In genomic region chr15:3618311-3618710, GRCm38 (mm10) we compare ENCODE assay signal across 18 mouse cellular contexts. TPM values are rescaled to one million over a fixed set of nuclear protein-coding genes. Genes with fewer than 3 reads are reported as not detected.
A peak's percentile ranks its signal among the peaks of the same experiment; 100 is the strongest.
DNase-seq lines count a peak whose midpoint lies in the region; ATAC-seq lines count a peak whose summit lies in the region.
"Had no signal": no experiment of that assay in that cellular context is flagged by ENCODE, and none has a peak within 500 bp of the region (broad histone marks: within the 10 kb centered on the region; RNA-seq: fewer than 3 reads in every experiment).

No protein-coding gene starts in this region.

- no peaks in the 10 kb centered on the region for H3K36me3 ChIP-seq in kidney, embryonic 16.5 days (ENCODE audit: insufficient read depth, low read length)
- H3K36me3 ChIP-seq: embryonic facial prominence, embryonic 10.5 days; G1E; heart, embryonic 15.5 days; hindbrain, embryonic 13.5 days had no signal

- no peak overlapping the region for H3K27ac ChIP-seq in kidney, embryonic 16.5 days (ENCODE audit: low read length)
- H3K27ac ChIP-seq in brown adipose tissue, adult 24 weeks (replicated peaks; ENCODE audit: low read depth, low read length), result 0 out of 2 replicates have a peak overlapping the region, but pooled peaks have one; percentile 21
- H3K27ac ChIP-seq: embryonic facial prominence, embryonic 10.5 days; forebrain, embryonic 13.5 days; heart, adult 2 months; heart, embryonic 15.5 days; hindbrain, embryonic 13.5 days had no signal

- H3K9ac ChIP-seq in kidney, embryonic 16.5 days (replicated peaks; ENCODE audit: low read length), result no peak overlapping the region
- H3K9ac ChIP-seq: forebrain, embryonic 13.5 days; forebrain, postnatal 0 days; heart, embryonic 15.5 days; hindbrain, embryonic 13.5 days had no signal

- no peaks in the 10 kb centered on the region for H3K9me3 ChIP-seq in kidney, embryonic 16.5 days (ENCODE audit: low read length)
- H3K9me3 ChIP-seq: embryonic facial prominence, embryonic 10.5 days; forebrain, embryonic 13.5 days; G1E; heart, embryonic 15.5 days; hindbrain, embryonic 13.5 days had no signal

- 96% methylated on average over 3 of the region's 3 CpGs for WGBS in kidney, embryonic 16.5 days

- no peak overlapping the region for H3K4me3 ChIP-seq in kidney, embryonic 16.5 days (ENCODE audit: low read length)
- no peak overlapping the region for H3K4me3 ChIP-seq in brown adipose tissue, adult 24 weeks (ENCODE audit: insufficient read depth, low read depth, low read length)
- H3K4me3 ChIP-seq: embryonic facial prominence, embryonic 10.5 days; forebrain, embryonic 13.5 days; heart, adult 2 months; heart, embryonic 15.5 days; hindbrain, embryonic 13.5 days had no signal

- no peak overlapping the region for H3K4me2 ChIP-seq in kidney, embryonic 16.5 days (replicated peaks; ENCODE audit: low read depth, low read length)
- H3K4me2 ChIP-seq: forebrain, embryonic 13.5 days; heart, embryonic 11.5 days; heart, embryonic 15.5 days; hindbrain, embryonic 13.5 days had no signal

- DNase-seq in kidney, adult 11 months, result peak; percentile 3
- no peak for DNase-seq in kidney, postnatal 25 days
- peak; percentile 12 to 25 for DNase-seq in kidney, postnatal 36 days
- DNase-seq: cerebellum, adult 2 months; cerebellum, postnatal 10 days; forebrain, postnatal 0 days; gastrocnemius, postnatal 14 days; heart, adult 2 months; heart, postnatal 14 days had no signal

- no peaks in the 10 kb centered on the region for H3K4me1 ChIP-seq in kidney, embryonic 16.5 days (ENCODE audit: insufficient read depth, low read length)
- no peaks in the 10 kb centered on the region for H3K4me1 ChIP-seq in brown adipose tissue, adult 24 weeks (ENCODE audit: control insufficient read depth, insufficient read depth, insufficient read length, low read length)
- H3K4me1 ChIP-seq: embryonic facial prominence, embryonic 10.5 days; forebrain, embryonic 13.5 days; heart, embryonic 15.5 days; hindbrain, embryonic 13.5 days had no signal

- ATAC-seq in kidney, embryonic 16.5 days (ENCODE audit: low FRiP score, low TSS enrichment), result no peak
- ATAC-seq in inflammation-experienced regulatory T-cells, adult 6 months, result no peak
- ATAC-seq: forebrain, embryonic 13.5 days; forebrain, postnatal 0 days had no signal

- H3K27me3 ChIP-seq in kidney, embryonic 16.5 days (ENCODE audit: insufficient read depth, low read length), result no peaks in the 10 kb centered on the region
- H3K27me3 ChIP-seq: forebrain, embryonic 13.5 days; heart, embryonic 15.5 days; hindbrain, embryonic 13.5 days had no signal

RNA-seq across cellular contexts. Expression of gene Ghr, which starts 35.0 kb away (rescaled TPM):
- polyA plus RNA-seq in kidney, embryonic 16.5 days (2015; fragmentation: Nextera tagmentation; extraction: Ambion mirVana), result 68.4 and 74.8 TPM in 2 replicates
- polyA plus RNA-seq in brown adipose tissue, adult 24 weeks (2012; ENCODE audit: insufficient read depth, insufficient read length, missing spikeins), result 215 and 251 TPM in 2 replicates
- under 1 TPM in 1 of 3 experiments, not detected in 2; 0.09 TPM for polyA plus RNA-seq in inflammation-experienced regulatory T-cells, adult 6 months (2017; shearing (Covaris generic))
- polyA plus RNA-seq: G1E had no signal

Comparison
In these comparisons a context has a peak if more than half of its experiments do, and no peak if none do; other contexts are left out.
1. DNase-seq: peak in kidney, adult 11 months (single experiment) and kidney, postnatal 36 days (2 of 2); none in kidney, postnatal 25 days (0 of 2).
2. RNA of gene Ghr, which starts 35.0 kb away (polyA plus RNA-seq): 215 to 251 TPM in brown adipose tissue, adult 24 weeks and 68.4 to 74.8 TPM in kidney, embryonic 16.5 days; 0.09 TPM in inflammation-experienced regulatory T-cells, adult 6 months; every median in the first group is over 10 times any median in the second.